Mouse (Mus musculus) large intestine, adult 2 months (tissue): Measurements from ENCODE around the gene Nalcn. TPM values are rescaled to one million over a fixed set of nuclear protein-coding genes. Genes with fewer than 3 reads are reported as not detected.
"Not testable (repeated sequence)": the region's sequence is repeated elsewhere in the genome, so short reads cannot be mapped to it uniquely, and the experiment has no call there.

Experiments
- DNase-seq: peaks from one replicate; pipeline ENCODE4 v3.0.0-alpha.2; 2012; ENCODE audit warnings: low read depth, low spot score
- WGBS: fragments of 180-500 bp; shearing (Covaris S2); methylation state at CpG from one replicate; pipeline ENCODE4 v1.1.7; 2018; 5-methylcytosine and 5-hydroxymethylcytosine counted together
- polyA plus RNA-seq: library from polyadenylated mRNA; depleted of rRNA; stranded (reverse); fragments of >200 nt; gene quantifications from 2 replicates; pipeline ENCODE4 v1.2.3, GENCODE M21; 2012; rRNA removed

Gene Nalcn
- polyA plus RNA-seq: 0.02 and 0.04 TPM in 2 replicates

GRCm38 (mm10) chr14:123626501-123627179, at the start of gene Nalcn:
Gene Nalcn, minus strand, starts transcription at chr14:123627144.
- 4% methylated on average over 47 of the region's 47 CpGs for WGBS
- DNase-seq: no peak

- 74% methylated on average over 21 of the region's 21 CpGs for WGBS
- DNase-seq: not testable (repeated sequence)
Observed at GRCm38 (mm10) chr14:123671076-123671475, 44.1 kb upstream of the Nalcn start.

- no peak for DNase-seq
Observed at GRCm38 (mm10) chr14:123664451-123664850, 37.5 kb upstream of the Nalcn start.

- DNase-seq: no peak
Observed at GRCm38 (mm10) chr14:123663206-123663605, 36.3 kb upstream of the Nalcn start.

GRCm38 (mm10) chr14:123662386-123662785, 35.4 kb upstream of the Nalcn start:
- WGBS: 26% methylated on average over 1 of the region's 1 CpGs
- no peak for DNase-seq

GRCm38 (mm10) chr14:123661091-123661491, 34.1 kb upstream of the Nalcn start:
- WGBS: 23% methylated on average over 20 of the region's 20 CpGs
- no peak for DNase-seq

- 54% methylated on average over 7 of the region's 7 CpGs for WGBS
- no peak for DNase-seq
Observed at GRCm38 (mm10) chr14:123659921-123660385, 33.0 kb upstream of the Nalcn start, which contains the start of gene Itgbl1. Gene Itgbl1, plus strand, starts transcription at chr14:123659971.

GRCm38 (mm10) chr14:123627180-123627562, 227 bp upstream of the Nalcn start:
- DNase-seq: no peak
- 51% methylated on average over 3 of the region's 3 CpGs for WGBS

GRCm38 (mm10) chr14:123622969-123623368, 4.0 kb downstream of the Nalcn start:
- 63% methylated on average over 1 of the region's 1 CpGs for WGBS
- DNase-seq: no peak

GRCm38 (mm10) chr14:123595265-123595664, 31.7 kb downstream of the Nalcn start:
- DNase-seq: no peak
- 28% methylated on average over 3 of the region's 3 CpGs for WGBS

GRCm38 (mm10) chr14:123587412-123587811, 39.5 kb downstream of the Nalcn start:
- no peak for DNase-seq

GRCm38 (mm10) chr14:123582433-123582832, 44.5 kb downstream of the Nalcn start:
- 89% methylated on average over 2 of the region's 2 CpGs for WGBS
- DNase-seq: no peak

GRCm38 (mm10) chr14:123575356-123575755, 51.6 kb downstream of the Nalcn start:
- DNase-seq: no peak
- 75% methylated on average over 4 of the region's 4 CpGs for WGBS

GRCm38 (mm10) chr14:123574936-123575335, 52.0 kb downstream of the Nalcn start:
- no peak for DNase-seq

- WGBS: 63% methylated on average over 2 of the region's 2 CpGs
- DNase-seq: no peak
Observed at GRCm38 (mm10) chr14:123566599-123566998, 60.3 kb downstream of the Nalcn start.

GRCm38 (mm10) chr14:123555533-123555932, 71.4 kb downstream of the Nalcn start:
- no peak for DNase-seq

GRCm38 (mm10) chr14:123554936-123555335, 72.0 kb downstream of the Nalcn start:
- WGBS: 77% methylated on average over 4 of the region's 4 CpGs
- no peak for DNase-seq

GRCm38 (mm10) chr14:123542362-123542761, 84.6 kb downstream of the Nalcn start:
- no peak for DNase-seq

- 42% methylated on average over 2 of the region's 2 CpGs for WGBS
- DNase-seq: no peak
Observed at GRCm38 (mm10) chr14:123535636-123536035, 91.3 kb downstream of the Nalcn start.

GRCm38 (mm10) chr14:123533000-123533399, 93.9 kb downstream of the Nalcn start:
- WGBS: 78% methylated on average over 1 of the region's 1 CpGs
- DNase-seq: no peak

GRCm38 (mm10) chr14:123531271-123531670, 95.7 kb downstream of the Nalcn start:
- no peak for DNase-seq

GRCm38 (mm10) chr14:123529143-123529542, 97.8 kb downstream of the Nalcn start:
- DNase-seq: no peak

More at GRCm38 (mm10) chr14:123531271-123531670, 95.7 kb downstream of the Nalcn start:
- 7% methylated on average over 1 of the region's 1 CpGs for WGBS
